Mouse (Mus musculus) MEL (cell line): ENCODE results near the gene Fhit. TPM values are rescaled to one million over a fixed set of nuclear protein-coding genes. Genes with fewer than 3 reads are reported as not detected.

Experiments used
- DNase-seq: peaks from one replicate; pipeline ENCODE4 v3.0.0; 2011; ENCODE audit warnings: low read depth, low spot score
- H3K27ac ChIP-seq: 2 replicates; pipeline ENCODE4 v1.5.1; 2012; ENCODE audit warnings: low read depth, mild to moderate bottlenecking, control low read depth, low read length, moderate library complexity; ENCODE audit not compliant: control insufficient read depth
- H3K27me3 ChIP-seq, 2 experiments: fragments of 150-350 bp in 1 of 2; sonication (generic) in 1 of 2; 2 replicates each; pipeline ENCODE4 v1.6.1; 2012; ENCODE audit warnings: low read length in 2 of 2, mild to moderate bottlenecking in 2 of 2, improper control_type of control experiment in 1 of 2, moderate library complexity in 1 of 2; ENCODE audit not compliant: insufficient read depth in 2 of 2, control insufficient read depth in 1 of 2
- H3K36me3 ChIP-seq, 2 experiments: 2 replicates each; pipeline ENCODE4 v1.6.1; 2012 to 2014; ENCODE audit warnings: low read length in 2 of 2, improper control_type of control experiment in 1 of 2, inconsistent platforms in 1 of 2, mild to moderate bottlenecking in 1 of 2; ENCODE audit not compliant: insufficient read depth in 2 of 2, control insufficient read depth in 1 of 2
- H3K4me1 ChIP-seq, 2 experiments: fragments of 150-350 bp in 1 of 2; sonication (generic) in 1 of 2; 2 replicates each; pipeline ENCODE4 v1.6.1; 2012; ENCODE audit warnings: low read length in 2 of 2, improper control_type of control experiment in 1 of 2, mild to moderate bottlenecking in 1 of 2; ENCODE audit not compliant: insufficient read depth in 2 of 2, control insufficient read depth in 1 of 2
- H3K4me3 ChIP-seq, 2 experiments: fragments of 150-350 bp in 1 of 2; sonication (generic) in 1 of 2; 2 replicates each; pipeline ENCODE4 v1.5.1; 2012; ENCODE audit warnings: low read depth in 2 of 2, low read length in 2 of 2, mild to moderate bottlenecking in 2 of 2, moderate library complexity in 2 of 2, control low read depth in 1 of 2, improper control_type of control experiment in 1 of 2; ENCODE audit not compliant: control insufficient read depth in 1 of 2, insufficient read depth in 1 of 2
- H3K79me2 ChIP-seq: 2 replicates; pipeline ENCODE4 v1.6.1; 2012; ENCODE audit warnings: mild to moderate bottlenecking, low read length, moderate library complexity; ENCODE audit not compliant: control insufficient read depth, poor library complexity, insufficient read depth
- H3K9ac ChIP-seq: 2 replicates; pipeline ENCODE4 v1.6.1; 2012; ENCODE audit warnings: low read depth, mild to moderate bottlenecking, control low read depth, low read length, moderate library complexity; ENCODE audit not compliant: control insufficient read depth, poor library complexity, severe bottlenecking
- H3K9me3 ChIP-seq: fragments of 150-350 bp; sonication (generic); replicated peaks from 2 replicates; pipeline ENCODE4 v1.6.1; 2012; ENCODE audit warnings: mild to moderate bottlenecking, low read length, improper control_type of control experiment, moderate library complexity; ENCODE audit not compliant: insufficient read depth
- EP300 ChIP-seq, 2 experiments: IDR thresholded peaks; 2 replicates each; pipeline ENCODE4 v1.6.1; 2011; ENCODE audit warnings: improper control_type of control experiment in 2 of 2, low read length in 2 of 2, low read depth in 1 of 2, mild to moderate bottlenecking in 1 of 2
- GATA1 ChIP-seq: IDR thresholded peaks from 2 replicates; pipeline ENCODE4 v1.6.1; 2011; ENCODE audit warnings: low read depth, low read length, improper control_type of control experiment
- KAT2A ChIP-seq: conservative IDR thresholded peaks from 2 replicates; pipeline ENCODE4 v1.6.1; 2012; ENCODE audit warnings: low read depth, low read length, improper control_type of control experiment, inconsistent platforms
- MAFK ChIP-seq: IDR thresholded peaks from 2 replicates; pipeline ENCODE4 v1.6.1; 2011; ENCODE audit warnings: low read depth, mild to moderate bottlenecking, low read length, improper control_type of control experiment, borderline replicate concordance
- MAX ChIP-seq: IDR thresholded peaks from 2 replicates; pipeline ENCODE4 v1.6.1; 2011; ENCODE audit warnings: low read length, improper control_type of control experiment
- MEF2A ChIP-seq: IDR thresholded peaks from 2 replicates; pipeline ENCODE4 v1.6.1; 2014; ENCODE audit warnings: low read depth, mild to moderate bottlenecking, inconsistent platforms, low read length, improper control_type of control experiment; ENCODE audit not compliant: poor library complexity, insufficient replicate concordance, severe bottlenecking; ENCODE audit errors: extremely low read depth
- MXI1 ChIP-seq: IDR thresholded peaks from 2 replicates; pipeline ENCODE4 v1.6.1; 2011; ENCODE audit warnings: mild to moderate bottlenecking, low read depth, low read length, improper control_type of control experiment
- POLR2A ChIP-seq, 2 experiments: IDR thresholded peaks; 2 replicates each; pipeline ENCODE4 v1.6.1; 2011 to 2012; ENCODE audit warnings: low read length in 2 of 2, mild to moderate bottlenecking in 2 of 2, control low read depth in 1 of 2, improper control_type of control experiment in 1 of 2, low read depth in 1 of 2, moderate library complexity in 1 of 2; ENCODE audit not compliant: control insufficient read depth in 1 of 2, insufficient read depth in 1 of 2, poor library complexity in 1 of 2
- POLR2AphosphoS5 ChIP-seq: IDR thresholded peaks from 2 replicates; pipeline ENCODE4 v1.6.1; 2012; ENCODE audit warnings: low read depth, borderline replicate concordance, mild to moderate bottlenecking, inconsistent platforms, low read length, moderate library complexity, mixed read lengths
- RAD21 ChIP-seq: IDR thresholded peaks from 2 replicates; pipeline ENCODE4 v1.6.1; 2011; ENCODE audit warnings: mild to moderate bottlenecking, low read depth, low read length, improper control_type of control experiment
- RCOR1 ChIP-seq: IDR thresholded peaks from 2 replicates; pipeline ENCODE4 v1.6.1; 2012; ENCODE audit warnings: low read depth, mild to moderate bottlenecking, inconsistent platforms, low read length, improper control_type of control experiment
- SIN3A ChIP-seq: IDR thresholded peaks from 2 replicates; pipeline ENCODE4 v1.6.1; 2012; ENCODE audit warnings: low read length, improper control_type of control experiment, inconsistent platforms
- SMC3 ChIP-seq: IDR thresholded peaks from 2 replicates; pipeline ENCODE4 v1.6.1; 2011; ENCODE audit warnings: low read depth, low read length, improper control_type of control experiment
- TAL1 ChIP-seq: IDR thresholded peaks from 2 replicates; pipeline ENCODE4 v1.6.1; 2012; ENCODE audit warnings: mild to moderate bottlenecking, inconsistent platforms, low read length, moderate library complexity, mixed read lengths
- TCF12 ChIP-seq: IDR thresholded peaks from 2 replicates; pipeline ENCODE4 v1.6.1; 2014; ENCODE audit warnings: low read depth, mild to moderate bottlenecking, inconsistent platforms, low read length, improper control_type of control experiment, moderate library complexity
- ZC3H11A ChIP-seq: IDR thresholded peaks from 2 replicates; pipeline ENCODE4 v1.6.1; 2012; ENCODE audit warnings: low read depth, mild to moderate bottlenecking, inconsistent platforms, low read length, improper control_type of control experiment
- ZMIZ1 ChIP-seq: IDR thresholded peaks from 2 replicates; pipeline ENCODE4 v1.6.1; 2012; ENCODE audit warnings: low read depth, mild to moderate bottlenecking, inconsistent platforms, low read length, improper control_type of control experiment, moderate library complexity
- polyA plus RNA-seq, 2 experiments: library from polyadenylated mRNA; stranded (reverse) in 1 of 2; unstranded in 1 of 2; fragments of >175 nt in 1 of 2; fragments of >200 nt in 1 of 2; gene quantifications; 2 replicates each; pipeline versions ENCODE4 v1.2.1 to v1.2.4; 2012; ENCODE audit warnings: low replicate concordance in 2 of 2, low read depth in 1 of 2; ENCODE audit not compliant: insufficient read length in 2 of 2, insufficient read depth in 1 of 2, missing spikeins in 1 of 2
- total RNA-seq: library from RNA; depleted of rRNA; stranded (reverse); fragments of 300-350 nt; gene quantifications from 2 replicates; pipeline ENCODE4 v1.2.3, GENCODE M21; 2012

Fhit gene
- total and polyA plus RNA-seq, 3 experiments = 0.77 to 1.3 TPM; not detected in 1

- no peaks in the 10 kb centered on the region for H3K27me3 ChIP-seq
- H3K27ac ChIP-seq = no peak overlapping the region
- no peak overlapping the region for H3K9ac ChIP-seq
- TF ChIP-seq MEF2A = no peak
- no peak for TF ChIP-seq EP300 (IDR thresholded peaks at IDR 0.05; ENCODE audit: low read depth in 1 of 2, low read length in 2 of 2)
- no peak for TF ChIP-seq MAFK
- TF ChIP-seq TAL1 = no peak
- no peak for TF ChIP-seq MAX
- no peak for TF ChIP-seq RCOR1
- TF ChIP-seq MXI1 = no peak
- TF ChIP-seq ZC3H11A = no peak
- no peak for TF ChIP-seq KAT2A
- H3K9me3 ChIP-seq = no peaks in the 10 kb centered on the region
- no peak for DNase-seq
- no peaks in the 10 kb centered on the region for H3K36me3 ChIP-seq
- H3K4me1 ChIP-seq = no peaks in the 10 kb centered on the region
- H3K79me2 ChIP-seq = no peaks in the 10 kb centered on the region
- no peak overlapping the region for H3K4me3 ChIP-seq
Measured at GRCm38 (mm10) chr14:9609120-9609519, 1552.7 kb downstream of the Fhit start.

DNA sequence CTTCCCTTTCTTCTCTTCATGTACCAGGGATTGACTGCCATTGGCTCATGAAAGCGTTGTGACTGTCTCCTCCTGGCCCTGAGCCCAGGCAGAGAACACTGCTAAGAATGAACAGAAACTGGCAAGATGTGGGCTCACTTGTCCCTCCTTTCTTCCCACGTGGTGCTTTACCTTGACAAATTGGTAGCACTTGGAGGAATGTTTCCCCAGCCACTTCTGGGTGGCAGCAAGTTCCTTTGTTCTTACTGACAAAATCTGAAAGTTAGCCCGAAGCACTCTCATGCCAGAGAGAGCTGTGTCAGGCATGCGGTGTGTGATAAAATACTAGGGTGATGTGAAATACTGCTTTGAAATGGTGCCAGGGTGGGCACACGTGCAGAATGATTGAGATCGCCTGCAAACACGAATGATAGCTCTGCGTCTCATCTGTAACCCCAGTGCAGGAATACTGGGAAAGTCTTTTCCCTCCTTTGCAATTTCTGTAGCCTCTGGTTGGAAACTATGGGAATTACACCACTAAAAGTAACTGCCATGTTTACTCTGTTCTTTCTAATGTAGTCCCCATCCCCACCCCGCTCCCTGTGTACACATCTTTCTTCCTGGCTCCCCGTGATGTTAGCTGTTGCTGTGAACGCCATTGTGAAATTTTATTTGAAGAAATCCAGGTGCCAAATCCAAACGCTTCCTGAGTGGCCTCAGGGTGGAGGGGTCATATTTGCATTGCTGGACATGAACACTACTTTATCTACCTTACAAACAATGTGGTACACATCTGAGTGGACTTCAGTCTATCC is 1555.1 kb downstream of the Fhit start:
- no peaks in the 10 kb centered on the region for H3K4me1 ChIP-seq
- H3K36me3 ChIP-seq = no peaks in the 10 kb centered on the region
- no peaks in the 10 kb centered on the region for H3K27me3 ChIP-seq
- TF ChIP-seq TCF12 (no peak), RAD21 (no peak), SMC3 (no peak), POLR2AphosphoS5 (no peak), SIN3A (no peak), POLR2A (IDR thresholded peaks at IDR 0.05; ENCODE audit: control insufficient read depth in 1 of 2, insufficient read depth in 1 of 2, low read depth in 1 of 2, low read length in 2 of 2, poor library complexity in 1 of 2) (no peak), ZMIZ1 (no peak), GATA1 (no peak)
- no peak for DNase-seq
- H3K79me2 ChIP-seq = no peaks in the 10 kb centered on the region
- H3K9me3 ChIP-seq = no peaks in the 10 kb centered on the region
- H3K27ac ChIP-seq = no peak overlapping the region
- no peak overlapping the region for H3K4me3 ChIP-seq
- H3K9ac ChIP-seq = no peak overlapping the region
